Mouse (Mus musculus): ENCODE measurements at regions not wholly inside any gene's neighbourhood (a gene's known extent, or its start where the extent isn't known, plus 50 kb on each side); places are given as distances from the start of the nearest gene placed in this dataset.
"Not testable (repeated sequence)": the region's sequence is repeated elsewhere in the genome, so short reads cannot be mapped to it uniquely, and the experiment has no call there.

DNA sequence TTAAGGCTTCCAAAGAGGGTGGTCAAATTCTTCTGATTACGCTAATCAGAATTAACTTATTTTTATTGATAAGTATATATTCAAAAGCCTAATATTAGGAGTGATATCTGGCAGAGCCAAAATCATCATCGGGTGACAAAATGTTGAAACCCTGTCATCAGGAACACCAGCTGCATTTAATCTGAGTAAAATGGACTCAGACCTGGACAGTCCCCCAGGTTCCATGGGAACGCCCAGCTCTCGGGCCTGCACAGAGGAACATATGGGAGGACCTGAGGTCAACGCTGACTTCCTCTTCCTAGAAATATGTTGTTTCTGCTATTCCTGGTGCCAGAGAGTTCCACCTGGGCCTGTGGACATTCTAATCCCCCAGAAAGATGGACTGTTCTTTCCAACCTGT lies 176.5 kb downstream of the Tmx1 start:
- no peak for DNase-seq (ENCODE audit: low spot score)

DNA sequence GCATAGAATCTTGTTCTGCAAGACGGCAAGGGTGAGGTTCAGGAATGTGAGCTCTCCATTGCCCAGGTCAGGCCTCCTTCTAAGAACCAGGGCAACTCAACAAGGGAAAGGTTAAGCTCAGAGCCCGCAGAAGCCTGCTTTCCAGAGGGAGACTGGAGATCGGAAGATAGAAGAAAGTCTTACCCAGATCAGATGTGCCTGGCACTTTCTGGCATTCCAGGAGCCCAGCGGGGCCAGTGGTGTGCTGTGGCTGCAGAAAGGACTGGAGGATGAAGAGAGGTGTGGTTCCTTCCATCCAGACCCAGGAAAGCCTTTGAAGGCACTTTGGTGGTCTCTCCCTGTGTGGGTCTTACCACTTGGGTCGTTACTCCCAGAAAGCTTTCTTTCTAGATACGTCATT lies 178.4 kb downstream of the Tmx1 start:
- no peak for DNase-seq (ENCODE audit: low spot score)

DNA sequence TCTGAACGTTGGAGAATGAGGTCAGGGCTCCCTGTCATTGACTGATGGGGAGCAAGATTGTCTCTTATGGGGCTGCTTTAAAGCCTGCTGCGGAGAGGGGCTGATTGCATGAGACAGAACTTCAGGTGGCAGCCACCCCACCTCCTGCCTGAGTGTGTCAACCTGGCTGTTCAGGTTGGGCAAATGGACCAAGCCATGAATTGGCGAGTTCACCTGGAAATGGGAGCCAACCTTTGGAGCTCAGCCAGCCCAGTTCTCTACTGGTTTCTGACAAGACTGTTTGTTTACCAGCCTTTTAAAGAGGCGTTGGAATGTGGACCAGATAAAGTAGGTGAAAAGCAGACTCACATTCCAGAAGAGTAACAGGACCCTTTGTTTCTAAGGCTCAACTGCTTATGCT lies 180.3 kb downstream of the Tmx1 start:
- no peak for DNase-seq (ENCODE audit: low spot score)

DNA sequence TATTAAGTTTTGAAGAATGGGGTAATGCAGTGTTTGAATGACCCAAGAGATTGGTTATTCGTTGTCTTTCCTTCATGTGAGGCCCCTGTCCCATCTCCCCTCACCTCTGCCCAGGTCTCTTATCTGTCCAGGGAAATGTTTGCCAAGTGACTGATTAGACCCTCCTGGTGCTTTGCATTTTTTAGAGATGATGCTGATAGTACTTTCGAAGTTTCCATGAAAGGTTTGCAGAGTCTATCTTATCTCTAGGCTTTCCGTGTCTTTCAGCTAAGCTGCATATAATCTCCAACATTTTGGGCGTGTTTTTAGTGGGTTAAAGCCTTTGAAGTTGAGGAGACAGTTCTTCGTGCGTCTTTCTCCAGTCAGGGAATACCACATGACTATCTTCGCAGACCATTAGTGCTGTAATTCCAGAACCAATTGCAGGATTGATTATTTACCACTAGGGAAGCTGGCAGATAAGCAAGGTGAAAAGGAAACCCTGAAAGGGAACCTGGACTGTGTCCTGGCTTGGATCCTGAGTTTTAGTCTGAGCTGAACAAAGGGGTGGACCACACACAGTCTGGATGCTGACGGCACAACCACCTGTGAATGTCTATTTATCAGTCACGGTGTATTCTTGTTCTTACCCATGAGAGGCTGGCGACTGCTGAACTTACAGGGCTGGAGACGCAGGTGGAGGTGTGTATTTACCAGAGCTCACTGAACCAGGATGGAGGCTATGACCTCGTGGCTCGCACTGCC lies 180.9 kb downstream of the Tmx1 start:
- DNase-seq (ENCODE audit: low spot score) = no peak

DNA sequence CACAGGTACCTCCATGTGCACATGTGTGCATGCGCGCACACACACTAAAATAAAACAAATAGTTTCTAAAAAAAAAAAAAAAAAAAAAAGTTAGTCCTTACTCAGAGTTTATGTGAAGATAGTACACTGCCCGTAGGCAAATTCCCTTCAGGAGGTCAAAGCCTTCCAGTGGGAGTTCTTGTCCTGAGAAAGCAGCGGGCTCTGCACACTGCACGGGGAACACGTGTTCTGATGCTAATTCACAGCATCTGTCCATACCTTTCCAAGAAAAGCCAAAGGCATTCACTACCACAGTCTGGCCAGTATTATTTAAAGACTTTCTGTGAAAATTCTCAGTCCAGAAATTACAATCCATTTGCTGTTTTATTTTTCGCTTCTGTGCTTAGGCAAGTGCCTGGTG lies 183.1 kb downstream of the Tmx1 start:
- no peak for DNase-seq (ENCODE audit: low spot score)

DNA sequence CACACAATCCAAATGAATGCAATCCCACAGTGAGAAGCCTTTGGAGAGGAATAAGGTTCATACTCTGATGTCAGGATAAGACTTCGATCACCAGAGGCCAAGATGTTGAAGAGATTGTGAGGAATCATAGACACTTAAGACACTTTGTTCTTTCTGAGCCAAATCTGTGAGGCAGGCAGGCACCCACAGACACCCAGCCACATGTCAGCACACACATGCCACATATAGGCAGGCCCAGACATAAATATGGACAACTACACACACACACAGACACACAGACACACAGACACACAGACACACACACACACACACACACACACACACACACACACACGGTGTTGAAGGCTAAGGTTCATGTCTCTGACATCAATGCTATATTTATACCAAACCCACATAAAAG lies 185.1 kb upstream of the Frmd6 start:
- no peak for DNase-seq (ENCODE audit: low spot score)

DNA sequence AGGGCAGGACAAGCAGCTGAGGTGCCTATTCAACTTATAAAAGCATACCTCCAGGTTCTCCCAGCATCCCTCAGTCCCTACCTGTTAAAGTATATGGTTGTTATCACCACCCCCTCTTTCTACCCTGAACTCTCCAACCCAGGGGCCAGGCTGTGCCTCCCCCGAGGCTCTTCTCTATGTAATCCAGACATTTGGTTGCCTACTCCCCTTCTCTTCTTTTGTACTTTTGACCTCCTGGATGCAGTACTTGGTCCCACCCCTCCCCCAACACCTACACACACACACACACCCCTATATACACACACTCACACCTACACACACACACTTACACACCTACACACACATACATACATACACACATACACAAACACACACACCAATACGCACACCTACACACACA lies 180.4 kb upstream of the Frmd6 start:
- DNase-seq (ENCODE audit: low spot score) = no peak

DNA sequence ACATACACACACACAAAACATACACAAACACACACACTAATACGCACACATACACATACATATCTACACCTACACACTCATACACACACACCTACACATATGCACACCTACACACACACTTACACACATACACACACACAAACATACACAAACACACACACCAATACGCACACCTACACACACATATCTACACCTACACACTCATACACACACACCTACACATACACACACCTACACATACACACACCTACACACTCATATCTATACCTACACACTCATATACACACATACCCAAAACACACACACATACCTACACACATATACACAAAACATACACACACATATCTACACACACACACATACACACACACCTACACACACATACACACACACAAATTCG lies 179.9 kb upstream of the Frmd6 start:
- no peak for DNase-seq (ENCODE audit: low spot score)

DNA sequence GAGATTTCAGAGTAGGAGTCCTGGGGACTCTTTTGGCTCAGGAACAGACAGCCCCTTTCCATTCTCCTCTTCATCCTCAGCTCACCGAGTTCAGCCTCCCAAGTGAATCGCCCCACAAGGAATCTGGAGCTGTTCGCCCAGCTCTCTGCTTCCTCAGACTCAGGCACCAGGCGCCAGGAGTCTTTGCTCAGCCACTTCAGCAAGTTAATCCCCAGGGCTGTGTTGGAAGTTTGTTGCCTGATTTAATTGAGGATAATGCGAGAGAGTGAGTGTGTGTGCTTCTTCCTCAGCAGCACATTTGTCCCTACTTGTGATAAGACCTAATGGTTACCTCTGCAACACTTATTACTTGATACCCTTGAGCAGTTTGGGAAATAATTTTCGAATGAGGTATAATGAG lies 177.8 kb upstream of the Frmd6 start:
- no peak for DNase-seq (ENCODE audit: low spot score)

DNA sequence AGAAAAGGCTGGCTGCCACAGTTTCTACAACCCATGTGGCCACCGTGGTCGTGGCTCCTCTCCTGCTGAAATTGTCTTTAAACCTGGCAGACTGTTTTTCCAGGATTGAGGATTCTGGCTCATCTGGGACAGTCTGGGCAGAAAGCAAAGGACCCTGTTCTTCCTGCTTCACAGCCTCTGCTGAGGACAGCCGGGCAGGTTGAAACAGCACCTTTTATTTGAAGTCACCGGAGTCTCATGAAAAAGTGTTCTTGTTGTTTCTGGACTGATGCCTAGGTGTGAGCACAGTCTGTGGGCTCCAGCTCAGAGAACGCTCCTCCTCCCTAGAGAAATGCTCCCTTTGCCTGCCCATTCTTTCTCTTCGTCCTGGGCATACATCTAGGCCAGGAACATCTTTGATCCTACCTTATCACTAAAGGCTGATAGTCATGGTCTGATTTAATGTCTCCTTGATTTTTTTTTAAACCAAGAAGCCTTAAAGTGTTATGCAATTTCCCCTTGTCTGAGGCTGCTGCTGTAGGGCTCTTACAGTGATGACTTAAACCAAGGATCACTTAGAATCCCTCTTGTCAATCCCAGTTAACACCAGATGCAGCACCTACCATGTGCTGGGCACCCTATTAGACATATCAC lies 177.0 kb upstream of the Frmd6 start:
- DNase-seq (ENCODE audit: low spot score) = no peak

DNA sequence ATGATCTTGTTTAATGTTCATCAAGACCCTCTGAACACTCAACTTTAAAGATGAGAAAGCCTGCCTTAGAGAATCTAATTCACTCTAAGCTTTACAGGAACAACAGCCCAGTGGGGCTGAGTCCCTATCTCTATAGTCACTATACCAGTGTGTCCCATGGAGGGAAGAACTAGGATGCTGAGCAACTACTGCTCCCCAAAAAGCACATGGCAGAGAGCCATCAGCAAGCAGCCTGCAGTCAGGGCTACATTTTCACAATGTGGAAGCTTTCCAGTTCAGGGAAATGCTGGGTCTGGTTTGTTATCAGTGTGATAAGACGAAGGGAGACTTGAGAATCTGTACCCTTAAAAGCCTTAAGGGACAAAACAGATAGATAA lies 176.5 kb upstream of the Frmd6 start:
- no peak for DNase-seq (ENCODE audit: low spot score)

DNA sequence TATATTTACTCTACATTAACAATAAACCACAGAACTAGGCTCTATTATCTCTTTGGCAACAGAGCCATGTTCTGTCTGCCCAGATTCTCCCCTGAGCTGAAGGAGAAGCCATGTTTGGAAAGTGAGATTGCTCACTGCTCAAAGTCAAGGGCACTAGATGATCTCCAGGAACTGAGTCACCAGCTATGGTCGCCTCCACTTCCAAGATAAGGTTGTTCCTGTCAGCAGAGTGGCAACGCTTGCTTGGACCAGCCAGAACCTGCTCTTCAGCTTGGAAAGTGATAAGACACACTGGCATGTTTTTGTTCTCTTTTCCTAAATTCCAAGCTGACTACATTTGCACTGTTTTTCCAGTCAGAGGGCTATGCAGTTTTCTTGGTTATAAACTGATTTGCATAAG lies 175.6 kb upstream of the Frmd6 start:
- DNase-seq (ENCODE audit: low spot score) = no peak

DNA sequence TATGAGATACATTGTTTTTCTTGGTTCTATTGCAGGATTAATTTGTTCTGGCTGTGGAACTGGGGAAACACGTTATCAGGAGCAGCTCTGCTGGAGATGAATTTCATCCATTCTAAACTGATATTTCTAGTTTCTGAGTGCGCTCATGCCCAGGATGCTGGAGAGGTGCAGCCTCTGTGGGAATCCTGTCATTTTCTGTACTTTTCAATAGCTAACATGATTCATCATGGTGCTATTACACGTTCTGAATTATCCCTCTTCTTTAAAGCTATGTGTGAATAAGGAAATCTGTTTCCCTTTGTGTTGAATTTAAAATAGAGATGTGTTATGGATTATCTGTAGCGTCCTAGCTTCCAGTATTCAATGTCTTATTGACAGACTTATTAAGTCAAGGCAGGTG lies 174.8 kb upstream of the Frmd6 start:
- DNase-seq (ENCODE audit: low spot score) = no peak

DNA sequence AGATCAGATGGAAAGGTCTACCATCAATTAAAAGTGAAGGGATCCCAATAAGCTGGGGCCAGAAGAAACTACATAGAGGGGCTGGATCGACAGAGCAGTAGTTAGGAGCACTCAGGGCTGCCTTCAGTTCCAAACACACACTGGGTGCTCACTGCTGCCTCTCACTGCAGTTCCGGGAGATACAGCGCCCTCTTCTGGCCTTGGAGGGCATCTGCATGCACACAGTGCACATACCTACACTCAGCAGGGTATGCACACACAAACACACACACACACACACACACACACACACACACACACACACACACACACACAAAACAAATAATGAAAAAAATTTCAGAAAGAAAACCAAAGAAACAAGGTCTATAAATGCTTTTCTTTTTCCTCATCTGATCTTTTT lies 172.6 kb upstream of the Frmd6 start:
- DNase-seq (ENCODE audit: low spot score) = no peak

DNA sequence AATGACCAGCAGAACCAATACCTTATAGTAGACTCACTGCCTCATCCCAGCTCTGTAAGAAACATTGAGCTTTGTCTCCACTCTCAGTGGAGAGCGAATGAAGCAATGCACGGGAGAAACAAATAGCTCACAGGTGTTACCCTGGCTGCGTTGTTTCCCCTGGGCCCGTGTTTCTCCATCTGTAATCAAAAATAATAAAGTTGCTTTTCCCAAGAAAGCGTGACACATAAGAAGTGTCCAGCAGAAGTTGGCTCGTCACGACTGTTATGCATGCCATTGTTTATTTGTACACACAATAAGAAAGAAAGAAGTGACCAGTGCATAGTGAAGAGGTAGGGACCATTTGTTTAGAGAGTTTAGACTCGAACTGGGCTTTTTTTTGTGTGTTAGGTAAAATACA lies 171.3 kb upstream of the Frmd6 start:
- no peak for DNase-seq (ENCODE audit: low spot score)

DNA sequence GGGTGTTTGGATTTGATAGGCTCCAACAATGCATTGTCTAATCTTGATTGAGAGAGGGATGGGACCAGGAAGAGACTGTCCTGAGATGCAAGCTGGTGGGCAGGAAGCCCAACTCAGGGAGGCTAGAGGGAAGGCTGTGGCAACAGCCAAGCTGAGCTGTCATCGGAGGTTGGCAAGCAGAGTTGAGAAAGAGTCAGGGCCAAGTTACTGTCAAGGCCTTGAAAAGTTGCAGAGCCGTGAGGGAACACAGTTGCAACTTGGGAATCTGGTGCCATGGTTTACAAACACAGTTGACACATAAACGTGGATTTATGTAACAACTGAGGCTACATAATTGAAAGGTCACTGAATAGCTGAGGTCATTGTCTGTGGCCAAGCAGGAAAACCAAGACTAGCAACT lies 170.8 kb upstream of the Frmd6 start:
- DNase-seq (ENCODE audit: low spot score) = peak; percentile 61

DNA sequence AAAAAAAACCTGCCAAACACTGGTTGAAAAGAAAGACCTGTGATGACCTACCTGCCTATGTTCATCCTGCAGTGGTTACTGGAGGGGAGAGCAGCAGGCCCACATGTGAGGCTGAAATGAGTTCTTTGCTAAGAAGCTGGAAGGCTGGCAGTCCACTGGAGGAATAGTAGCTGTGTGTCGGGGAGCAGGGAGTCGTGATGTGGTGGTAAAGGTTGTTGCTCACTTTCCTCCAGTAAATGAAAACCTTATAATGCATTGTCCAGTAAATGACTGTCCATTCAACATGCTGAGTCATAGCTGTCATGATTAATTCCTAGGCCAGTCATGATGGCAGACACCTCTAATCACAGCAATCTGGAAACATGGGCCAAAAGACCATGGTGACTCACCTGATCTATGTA lies 169.9 kb upstream of the Frmd6 start:
- no peak for DNase-seq (ENCODE audit: low spot score)

DNA sequence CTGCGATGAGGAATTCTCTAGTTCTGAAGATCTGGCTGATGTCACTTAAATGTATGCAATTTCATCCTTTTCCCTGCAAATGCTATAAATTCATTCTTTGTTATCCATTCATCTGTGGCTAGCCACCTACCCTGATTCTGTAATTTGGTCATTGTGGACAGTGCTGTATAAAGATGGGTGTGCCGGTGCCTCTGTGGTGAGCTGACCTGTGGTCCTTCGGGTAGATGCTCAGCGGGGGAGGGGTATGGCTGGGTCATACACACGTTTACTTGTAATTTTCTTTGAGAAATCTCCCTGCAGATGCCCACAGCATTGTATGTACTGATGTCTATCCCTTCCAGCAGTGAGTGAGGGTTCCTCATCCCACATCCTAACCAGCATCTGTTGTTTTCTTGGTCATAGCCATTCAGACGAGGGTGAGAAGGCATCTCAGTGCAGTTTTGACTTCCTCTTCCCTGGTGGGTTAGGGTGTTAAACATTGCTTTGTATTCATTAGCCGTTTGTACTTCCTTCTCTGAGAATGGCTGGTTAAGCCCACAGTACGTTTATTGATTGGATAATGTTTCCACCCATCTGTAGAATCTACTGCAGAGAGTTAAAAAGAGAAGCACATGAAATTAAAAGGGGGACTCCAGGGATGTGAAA lies 169.3 kb upstream of the Frmd6 start:
- no peak for DNase-seq (ENCODE audit: low spot score)

DNA sequence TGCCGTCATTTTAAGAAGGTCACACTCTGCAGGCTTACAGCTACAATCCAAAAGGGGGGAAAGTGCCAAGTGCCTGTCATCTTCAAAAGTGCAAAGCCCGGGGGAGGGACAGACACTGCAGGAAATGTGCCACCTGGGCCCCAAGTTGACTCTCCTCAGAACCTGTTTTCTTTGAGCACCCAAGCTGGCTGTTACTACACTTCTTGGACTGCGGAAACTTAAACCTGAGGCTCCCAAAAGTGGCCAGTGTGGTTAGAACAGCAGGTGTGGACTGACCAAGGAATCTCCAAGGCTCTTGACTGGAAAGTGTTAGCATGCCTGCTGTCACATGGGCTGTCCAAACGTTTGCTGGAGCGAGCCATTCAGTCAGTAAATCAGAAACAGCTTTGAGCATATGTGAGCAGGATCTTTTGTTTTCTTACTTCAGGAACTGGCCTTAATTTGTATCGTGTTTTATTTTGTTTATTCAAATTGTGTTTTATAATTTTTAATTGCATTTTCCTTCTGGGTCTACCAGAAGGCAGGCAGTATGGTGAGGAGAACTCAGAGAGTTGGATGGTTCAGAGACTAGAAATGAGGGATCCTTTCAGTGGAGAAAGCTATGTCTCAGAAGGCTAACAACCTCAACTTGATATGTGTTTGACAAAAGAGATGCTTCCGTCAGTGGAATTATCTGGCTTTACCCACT lies 168.4 kb upstream of the Frmd6 start:
- DNase-seq (ENCODE audit: low spot score) = no peak

DNA sequence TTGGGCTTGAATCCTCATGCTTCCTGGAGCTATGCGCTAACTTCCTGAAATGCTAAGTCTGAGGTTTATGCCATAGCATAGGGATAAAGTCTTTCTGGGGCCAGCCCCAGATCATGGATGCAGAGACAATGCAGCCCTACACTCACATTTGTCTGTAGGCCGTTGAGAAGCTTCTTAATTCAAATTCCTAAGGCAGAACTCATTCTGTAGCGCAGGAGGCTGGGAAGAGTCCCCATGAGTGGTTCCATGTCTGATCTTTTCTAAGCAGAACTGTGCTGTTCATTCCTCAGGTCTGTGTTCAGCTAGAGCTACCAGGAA lies 167.9 kb upstream of the Frmd6 start:
- no peak for DNase-seq (ENCODE audit: low spot score)

DNA sequence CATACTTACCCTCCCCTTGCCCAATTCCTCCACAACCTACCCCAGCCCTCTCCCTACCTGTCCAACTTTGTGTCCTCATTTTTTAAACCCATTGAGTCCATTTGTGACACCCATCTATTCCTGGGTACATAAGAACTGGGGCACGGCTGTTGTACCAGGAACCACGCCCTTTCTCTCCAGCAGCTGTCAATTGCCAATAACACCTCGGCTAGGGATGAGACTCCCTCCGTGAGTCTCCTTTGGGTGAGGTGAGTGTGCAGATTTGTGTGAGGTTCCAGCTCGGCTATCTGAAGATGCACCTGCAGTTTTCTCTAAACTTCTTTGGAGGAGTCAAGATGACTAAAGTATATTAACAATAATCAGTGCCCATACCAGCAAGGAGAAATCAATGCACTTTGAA lies 167.2 kb upstream of the Frmd6 start:
- DNase-seq (ENCODE audit: low spot score) = no peak

DNA sequence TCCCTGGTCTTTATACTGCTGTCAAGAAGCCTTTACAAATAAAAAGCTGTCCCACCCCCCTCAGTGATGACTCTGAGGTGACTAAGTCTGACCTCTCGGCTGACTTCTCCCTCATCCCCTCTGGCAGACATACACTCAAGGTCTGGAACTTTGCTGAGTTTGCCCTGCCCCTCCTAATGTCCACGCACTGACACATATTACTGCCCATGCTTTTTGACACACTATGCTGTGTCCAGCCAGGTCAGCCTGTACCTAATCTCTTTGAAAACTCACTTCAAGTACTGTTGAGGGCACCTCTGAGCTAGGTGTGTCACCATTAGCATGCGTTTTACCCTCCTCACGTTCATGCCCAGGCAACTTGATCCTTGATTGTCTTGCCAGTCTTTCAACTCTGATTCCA lies 164.9 kb upstream of the Frmd6 start:
- no peak for DNase-seq (ENCODE audit: low spot score)

DNA sequence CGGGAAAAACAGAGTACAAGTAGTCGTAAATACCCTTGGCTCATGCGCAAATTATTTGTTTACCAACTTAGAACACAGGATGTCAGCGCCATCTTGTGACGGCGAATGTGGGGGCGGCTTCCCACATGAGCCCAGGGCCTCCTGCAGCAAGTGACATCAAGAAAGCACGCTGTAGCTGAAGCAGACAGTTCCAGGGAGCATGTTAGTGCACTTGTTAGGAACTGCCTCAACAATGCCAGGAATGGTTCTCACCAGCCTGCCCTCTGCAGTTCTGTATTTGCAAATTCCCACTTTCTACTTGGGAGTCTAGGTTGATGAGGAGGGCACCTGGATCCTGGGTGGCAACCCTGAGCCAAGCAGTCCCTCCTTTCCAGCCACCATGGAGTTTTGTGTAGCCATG lies 157.2 kb upstream of the Frmd6 start:
- not testable (repeated sequence) for DNase-seq (ENCODE audit: low spot score)

Data from testis, postnatal 14 days (tissue).